Mouse (Mus musculus) MEL (cell line): Measurements from ENCODE around the gene Pax6. TPM values are rescaled to one million over a fixed set of nuclear protein-coding genes. Genes with fewer than 3 reads are reported as not detected.

ENCODE experiments used
- DNase-seq: peaks from one replicate; pipeline ENCODE4 v3.0.0; 2011; ENCODE audit warnings: low read depth, low spot score
- H3K27ac ChIP-seq: 2 replicates; pipeline ENCODE4 v1.5.1; 2012; ENCODE audit warnings: low read depth, mild to moderate bottlenecking, control low read depth, low read length, moderate library complexity; ENCODE audit not compliant: control insufficient read depth
- H3K27me3 ChIP-seq, 2 experiments: fragments of 150-350 bp in 1 of 2; sonication (generic) in 1 of 2; 2 replicates each; pipeline ENCODE4 v1.6.1; 2012; ENCODE audit warnings: low read length in 2 of 2, mild to moderate bottlenecking in 2 of 2, improper control_type of control experiment in 1 of 2, moderate library complexity in 1 of 2; ENCODE audit not compliant: insufficient read depth in 2 of 2, control insufficient read depth in 1 of 2
- H3K36me3 ChIP-seq, 2 experiments: 2 replicates each; pipeline ENCODE4 v1.6.1; 2012 to 2014; ENCODE audit warnings: low read length in 2 of 2, improper control_type of control experiment in 1 of 2, inconsistent platforms in 1 of 2, mild to moderate bottlenecking in 1 of 2; ENCODE audit not compliant: insufficient read depth in 2 of 2, control insufficient read depth in 1 of 2
- H3K4me1 ChIP-seq, 2 experiments: fragments of 150-350 bp in 1 of 2; sonication (generic) in 1 of 2; 2 replicates each; pipeline ENCODE4 v1.6.1; 2012; ENCODE audit warnings: low read length in 2 of 2, improper control_type of control experiment in 1 of 2, mild to moderate bottlenecking in 1 of 2; ENCODE audit not compliant: insufficient read depth in 2 of 2, control insufficient read depth in 1 of 2
- H3K4me3 ChIP-seq, 2 experiments: fragments of 150-350 bp in 1 of 2; sonication (generic) in 1 of 2; 2 replicates each; pipeline ENCODE4 v1.5.1; 2012; ENCODE audit warnings: low read depth in 2 of 2, low read length in 2 of 2, mild to moderate bottlenecking in 2 of 2, moderate library complexity in 2 of 2, control low read depth in 1 of 2, improper control_type of control experiment in 1 of 2; ENCODE audit not compliant: control insufficient read depth in 1 of 2, insufficient read depth in 1 of 2
- H3K79me2 ChIP-seq: 2 replicates; pipeline ENCODE4 v1.6.1; 2012; ENCODE audit warnings: mild to moderate bottlenecking, low read length, moderate library complexity; ENCODE audit not compliant: control insufficient read depth, poor library complexity, insufficient read depth
- H3K9ac ChIP-seq: 2 replicates; pipeline ENCODE4 v1.6.1; 2012; ENCODE audit warnings: low read depth, mild to moderate bottlenecking, control low read depth, low read length, moderate library complexity; ENCODE audit not compliant: control insufficient read depth, poor library complexity, severe bottlenecking
- H3K9me3 ChIP-seq: fragments of 150-350 bp; sonication (generic); replicated peaks from 2 replicates; pipeline ENCODE4 v1.6.1; 2012; ENCODE audit warnings: mild to moderate bottlenecking, low read length, improper control_type of control experiment, moderate library complexity; ENCODE audit not compliant: insufficient read depth
- BHLHE40 ChIP-seq: IDR thresholded peaks from 2 replicates; pipeline ENCODE4 v1.6.1; 2012; ENCODE audit warnings: low read depth, mild to moderate bottlenecking, inconsistent platforms, low read length, improper control_type of control experiment, borderline replicate concordance
- CHD1 ChIP-seq: IDR thresholded peaks from 2 replicates; pipeline ENCODE4 v1.6.1; 2012; ENCODE audit warnings: low read depth, mild to moderate bottlenecking, inconsistent platforms, low read length, improper control_type of control experiment
- CHD2 ChIP-seq: IDR thresholded peaks from 2 replicates; pipeline ENCODE4 v1.6.1; 2011; ENCODE audit warnings: low read length, improper control_type of control experiment
- ELF1 ChIP-seq: IDR thresholded peaks from 2 replicates; pipeline ENCODE4 v1.6.1; 2014; ENCODE audit warnings: low read depth, mild to moderate bottlenecking, inconsistent platforms, low read length, improper control_type of control experiment, moderate library complexity
- EP300 ChIP-seq, 2 experiments: IDR thresholded peaks; 2 replicates each; pipeline ENCODE4 v1.6.1; 2011; ENCODE audit warnings: improper control_type of control experiment in 2 of 2, low read length in 2 of 2, low read depth in 1 of 2, mild to moderate bottlenecking in 1 of 2
- ETS1 ChIP-seq: IDR thresholded peaks from 2 replicates; pipeline ENCODE4 v1.6.1; 2012; ENCODE audit warnings: low read depth, mild to moderate bottlenecking, inconsistent platforms, low read length, improper control_type of control experiment, moderate library complexity
- GATA1 ChIP-seq: IDR thresholded peaks from 2 replicates; pipeline ENCODE4 v1.6.1; 2011; ENCODE audit warnings: low read depth, low read length, improper control_type of control experiment
- JUND ChIP-seq: IDR thresholded peaks from 2 replicates; pipeline ENCODE4 v1.6.1; 2011; ENCODE audit warnings: low read depth, mild to moderate bottlenecking, improper control_type of control experiment, low read length
- KAT2A ChIP-seq: conservative IDR thresholded peaks from 2 replicates; pipeline ENCODE4 v1.6.1; 2012; ENCODE audit warnings: low read depth, low read length, improper control_type of control experiment, inconsistent platforms
- MAX ChIP-seq: IDR thresholded peaks from 2 replicates; pipeline ENCODE4 v1.6.1; 2011; ENCODE audit warnings: low read length, improper control_type of control experiment
- MAZ ChIP-seq: IDR thresholded peaks from 2 replicates; pipeline ENCODE4 v1.6.1; 2012; ENCODE audit warnings: low read depth, mild to moderate bottlenecking, inconsistent platforms, low read length, improper control_type of control experiment
- MEF2A ChIP-seq: IDR thresholded peaks from 2 replicates; pipeline ENCODE4 v1.6.1; 2014; ENCODE audit warnings: low read depth, mild to moderate bottlenecking, inconsistent platforms, low read length, improper control_type of control experiment; ENCODE audit not compliant: poor library complexity, insufficient replicate concordance, severe bottlenecking; ENCODE audit errors: extremely low read depth
- MXI1 ChIP-seq: IDR thresholded peaks from 2 replicates; pipeline ENCODE4 v1.6.1; 2011; ENCODE audit warnings: mild to moderate bottlenecking, low read depth, low read length, improper control_type of control experiment
- MYC ChIP-seq: IDR thresholded peaks from 2 replicates; pipeline ENCODE4 v1.6.1; 2011; ENCODE audit warnings: low read depth, mild to moderate bottlenecking, low read length, improper control_type of control experiment, moderate library complexity
- POLR2A ChIP-seq, 2 experiments: IDR thresholded peaks; 2 replicates each; pipeline ENCODE4 v1.6.1; 2011 to 2012; ENCODE audit warnings: low read length in 2 of 2, mild to moderate bottlenecking in 2 of 2, control low read depth in 1 of 2, improper control_type of control experiment in 1 of 2, low read depth in 1 of 2, moderate library complexity in 1 of 2; ENCODE audit not compliant: control insufficient read depth in 1 of 2, insufficient read depth in 1 of 2, poor library complexity in 1 of 2
- POLR2AphosphoS2 ChIP-seq: IDR thresholded peaks from 2 replicates; pipeline ENCODE4 v1.6.1; 2011; ENCODE audit warnings: low read length, improper control_type of control experiment
- RCOR1 ChIP-seq: IDR thresholded peaks from 2 replicates; pipeline ENCODE4 v1.6.1; 2012; ENCODE audit warnings: low read depth, mild to moderate bottlenecking, inconsistent platforms, low read length, improper control_type of control experiment
- TCF12 ChIP-seq: IDR thresholded peaks from 2 replicates; pipeline ENCODE4 v1.6.1; 2014; ENCODE audit warnings: low read depth, mild to moderate bottlenecking, inconsistent platforms, low read length, improper control_type of control experiment, moderate library complexity
- USF1 ChIP-seq: IDR thresholded peaks from 2 replicates; pipeline ENCODE4 v1.6.1; 2014; ENCODE audit warnings: low read depth, mild to moderate bottlenecking, inconsistent platforms, low read length, improper control_type of control experiment, moderate library complexity
- ZC3H11A ChIP-seq: IDR thresholded peaks from 2 replicates; pipeline ENCODE4 v1.6.1; 2012; ENCODE audit warnings: low read depth, mild to moderate bottlenecking, inconsistent platforms, low read length, improper control_type of control experiment
- ZKSCAN1 ChIP-seq: IDR thresholded peaks from 2 replicates; pipeline ENCODE4 v1.6.1; 2012; ENCODE audit warnings: low read depth, mild to moderate bottlenecking, inconsistent platforms, low read length, improper control_type of control experiment, moderate library complexity
- ZMIZ1 ChIP-seq: IDR thresholded peaks from 2 replicates; pipeline ENCODE4 v1.6.1; 2012; ENCODE audit warnings: low read depth, mild to moderate bottlenecking, inconsistent platforms, low read length, improper control_type of control experiment, moderate library complexity
- ZNF384 ChIP-seq: IDR thresholded peaks from 2 replicates; pipeline ENCODE4 v1.6.1; 2012; ENCODE audit warnings: low read depth, mild to moderate bottlenecking, inconsistent platforms, low read length, improper control_type of control experiment
- polyA plus RNA-seq, 2 experiments: library from polyadenylated mRNA; stranded (reverse) in 1 of 2; unstranded in 1 of 2; fragments of >175 nt in 1 of 2; fragments of >200 nt in 1 of 2; gene quantifications; 2 replicates each; pipeline versions ENCODE4 v1.2.1 to v1.2.4; 2012; ENCODE audit warnings: low replicate concordance in 2 of 2, low read depth in 1 of 2; ENCODE audit not compliant: insufficient read length in 2 of 2, insufficient read depth in 1 of 2, missing spikeins in 1 of 2
- total RNA-seq: library from RNA; depleted of rRNA; stranded (reverse); fragments of 300-350 nt; gene quantifications from 2 replicates; pipeline ENCODE4 v1.2.3, GENCODE M21; 2012

Gene Pax6
- total and polyA plus RNA-seq, 3 experiments, result 7.5 to 17.6 TPM; not detected in 1

GRCm38 (mm10) chr2:105677434-105678105 is 8.9 kb downstream of the Pax6 start (continued):
- peak; percentile 58; the same call in 1 of the 2 replicates for TF ChIP-seq CHD1
- TF ChIP-seq MAZ, result 0 out of 2 replicates have a peak, but pooled peaks have one; percentile 21
- TF ChIP-seq EP300 (IDR thresholded peaks at IDR 0.05; ENCODE audit: low read depth in 1 of 2, low read length in 2 of 2), result peak; percentile 45 to 66; a peak in 3 of 4 replicates

DNA sequence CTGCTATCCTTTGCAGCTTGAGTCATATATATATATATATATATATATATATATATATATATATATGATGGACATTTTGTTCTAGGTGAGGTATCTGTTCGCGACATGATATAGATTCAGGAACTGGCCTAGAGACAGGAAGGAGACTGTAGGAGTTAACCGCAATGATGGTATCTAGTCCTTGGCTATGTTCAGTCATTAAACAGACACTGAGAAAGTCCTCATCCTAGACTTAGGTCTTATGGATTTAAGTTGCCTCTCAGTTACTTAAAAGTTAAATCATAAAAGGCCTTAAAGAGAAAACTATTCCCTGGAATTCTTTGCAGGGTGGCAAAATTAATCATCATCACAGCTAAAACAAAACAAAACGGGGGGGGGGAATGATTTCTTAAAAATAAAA is 9.6 kb downstream of the Pax6 start:
- H3K36me3 ChIP-seq, result peaks cover 0 to 12% of the 10 kb centered on the region in 2 experiments; a peak in 2 of 4 replicates
- peak overlapping the region; percentile 76 for H3K9ac ChIP-seq
- H3K27me3 ChIP-seq, result no peaks in the 10 kb centered on the region
- H3K4me3 ChIP-seq, result peak overlapping the region; percentile 59 to 76
- H3K4me1 ChIP-seq, result peaks cover 0 to 10% of the 10 kb centered on the region in 2 experiments; a peak in 3 of 4 replicates
- peaks cover 12% of the 10 kb centered on the region for H3K79me2 ChIP-seq
- H3K9me3 ChIP-seq, result no peaks in the 10 kb centered on the region
- 0 out of 2 replicates have a peak, but pooled peaks have one; percentile 38 for TF ChIP-seq ELF1
- TF ChIP-seq TCF12, result no peak
- TF ChIP-seq ETS1, result peak; percentile 55; the same call in 1 of the 2 replicates
- no peak for TF ChIP-seq ZC3H11A
- TF ChIP-seq BHLHE40, result no peak
- peak; percentile 69 for TF ChIP-seq GATA1
- no peak for TF ChIP-seq KAT2A
- no peak for TF ChIP-seq RCOR1
- peak; percentile 66 to 68; a peak in 3 of 4 replicates for TF ChIP-seq EP300 (IDR thresholded peaks at IDR 0.05; ENCODE audit: low read depth in 1 of 2, low read length in 2 of 2)
- TF ChIP-seq MEF2A, result no peak
- no peak for TF ChIP-seq ZKSCAN1
- TF ChIP-seq JUND, result no peak
- TF ChIP-seq ZNF384, result no peak
- no peak for TF ChIP-seq USF1
- TF ChIP-seq MXI1, result no peak
- no peak for TF ChIP-seq MAX
- TF ChIP-seq CHD2, result no peak
- TF ChIP-seq MYC, result no peak
- no peak for TF ChIP-seq POLR2AphosphoS2
- no peak for TF ChIP-seq ZMIZ1
- no peak for TF ChIP-seq POLR2A (IDR thresholded peaks at IDR 0.05; ENCODE audit: control insufficient read depth in 1 of 2, insufficient read depth in 1 of 2, low read depth in 1 of 2, low read length in 2 of 2, poor library complexity in 1 of 2)
- peak overlapping the region; percentile 98 for H3K27ac ChIP-seq
- DNase-seq, result peak; percentile 84
